In genomic region chr19:5567180-5567533, GRCm38 (mm10) we compare ENCODE assay signal across 8 mouse cellular contexts. TPM values are rescaled to one million over a fixed set of nuclear protein-coding genes. Genes with fewer than 3 reads are reported as not detected.
DNase-seq lines count a peak whose midpoint lies in the region; ATAC-seq and TF ChIP-seq lines count a peak whose summit lies in the region.

No protein-coding gene starts in this region.

- H3K4me3 ChIP-seq in heart, embryonic 15.5 days: peak overlapping the region; percentile 74
- H3K4me3 ChIP-seq in MEL (ENCODE audit: control insufficient read depth in 1 of 2, insufficient read depth in 1 of 2, low read depth in 2 of 2, low read length in 2 of 2): peak overlapping the region; percentile 82 to 95
- H3K4me3 ChIP-seq in forebrain, embryonic 16.5 days (replicated peaks; ENCODE audit: low read length): peak overlapping the region; percentile 86

- TF ChIP-seq CTCF in MEL (IDR thresholded peaks at IDR 0.05 in 2 of 3, conservative IDR thresholded peaks at IDR 0.05 in 1 of 3; ENCODE audit: control insufficient read depth in 1 of 3, insufficient read depth in 1 of 3, low read depth in 2 of 3, low read length in 3 of 3, poor library complexity in 1 of 3, severe bottlenecking in 1 of 3): no peak

- H3K27me3 ChIP-seq in heart, embryonic 15.5 days: peaks cover 50% of the 10 kb centered on the region
- H3K27me3 ChIP-seq in MEL (ENCODE audit: control insufficient read depth in 1 of 2, insufficient read depth in 2 of 2, low read length in 2 of 2): no peaks in the 10 kb centered on the region
- H3K27me3 ChIP-seq in forebrain, embryonic 16.5 days (replicated peaks; ENCODE audit: control insufficient read depth, insufficient read depth, low read length): peaks cover 21% of the 10 kb centered on the region

- intact Hi-C loops in heart, postnatal 36 days (cut with DNase I): loop anchor here (5.0 kb wide), 1 partner anchor 135 kb away; no protein-coding TSS in a partner anchor

- 3% methylated on average over 26 of the region's 26 CpGs for WGBS in heart, embryonic 15.5 days
- WGBS in forebrain, embryonic 16.5 days: under 1% methylated on average over 26 of the region's 26 CpGs

- no peak for DNase-seq in heart, postnatal 36 days
- DNase-seq in MEL (ENCODE audit: low read depth, low spot score): peak; percentile 87
- DNase-seq in B cell, adult 2 months: no peak
- DNase-seq in layer of hippocampus, adult 11-12 months (ENCODE audit: low spot score): no peak
- DNase-seq in adrenal gland, postnatal 4 days (ENCODE audit: low spot score in 2 of 2): no peak

- peak overlapping the region; percentile 92 for H3K27ac ChIP-seq in heart, embryonic 15.5 days
- H3K27ac ChIP-seq in MEL (ENCODE audit: control insufficient read depth, low read depth, low read length): peak overlapping the region; percentile 98
- peak overlapping the region; percentile 82 for H3K27ac ChIP-seq in forebrain, embryonic 16.5 days (ENCODE audit: low read length)

- peaks cover 7% of the 10 kb centered on the region; the same call in 1 of the 2 replicates for H3K36me3 ChIP-seq in heart, embryonic 15.5 days
- peaks cover 0 to 2% of the 10 kb centered on the region in 2 experiments; a peak in 3 of 4 replicates for H3K36me3 ChIP-seq in MEL (ENCODE audit: control insufficient read depth in 1 of 2, insufficient read depth in 2 of 2, low read length in 2 of 2)
- H3K36me3 ChIP-seq in forebrain, embryonic 16.5 days (ENCODE audit: control insufficient read depth, insufficient read depth): no peaks in the 10 kb centered on the region

- H3K79me2 ChIP-seq in MEL (ENCODE audit: control insufficient read depth, insufficient read depth, low read length, poor library complexity): peaks cover 13% of the 10 kb centered on the region

- TF ChIP-seq RAD21 in MEL (IDR thresholded peaks at IDR 0.05; ENCODE audit: low read depth, low read length): no peak

- ATAC-seq in heart, embryonic 15.5 days (replicated peaks; ENCODE audit: insufficient number of reproducible peaks, insufficient read depth, low FRiP score, low read depth): peak; percentile 34
- ATAC-seq in forebrain, embryonic 16.5 days: peak; percentile 23
- peak; percentile 6; the same call in 1 of the 2 replicates for ATAC-seq in megakaryocyte progenitor cell, adult 5-6 weeks (replicated peaks; ENCODE audit: poor library complexity)

- TF ChIP-seq POLR2A in MEL (IDR thresholded peaks at IDR 0.05; ENCODE audit: control insufficient read depth in 1 of 2, insufficient read depth in 1 of 2, low read depth in 1 of 2, low read length in 2 of 2, poor library complexity in 1 of 2): no peak; a peak in 1 of 4 replicates

- H3K4me1 ChIP-seq in heart, embryonic 15.5 days (replicated peaks): peaks cover 23% of the 10 kb centered on the region
- peaks cover 0 to 8% of the 10 kb centered on the region in 2 experiments; a peak in 2 of 4 replicates for H3K4me1 ChIP-seq in MEL (ENCODE audit: control insufficient read depth in 1 of 2, insufficient read depth in 2 of 2, low read length in 2 of 2)
- peaks cover 16% of the 10 kb centered on the region for H3K4me1 ChIP-seq in forebrain, embryonic 16.5 days (replicated peaks; ENCODE audit: control insufficient read depth, insufficient read depth, low read length)

- no peaks in the 10 kb centered on the region for H3K9me3 ChIP-seq in heart, embryonic 15.5 days (replicated peaks)
- no peaks in the 10 kb centered on the region for H3K9me3 ChIP-seq in MEL (replicated peaks; ENCODE audit: insufficient read depth, low read length)
- no peaks in the 10 kb centered on the region for H3K9me3 ChIP-seq in forebrain, embryonic 16.5 days (ENCODE audit: control insufficient read depth, low read length)

- TF ChIP-seq EP300 in MEL (IDR thresholded peaks at IDR 0.05; ENCODE audit: low read depth in 1 of 2, low read length in 2 of 2): no peak

- H3K9ac ChIP-seq in heart, embryonic 15.5 days: peak overlapping the region; percentile 84
- H3K9ac ChIP-seq in MEL (ENCODE audit: control insufficient read depth, low read depth, low read length, poor library complexity, severe bottlenecking): peak overlapping the region; percentile 98
- H3K9ac ChIP-seq in forebrain, embryonic 16.5 days (replicated peaks; ENCODE audit: low read depth, low read length): peak overlapping the region; percentile 78

- peak overlapping the region; percentile 91 for H3K4me2 ChIP-seq in heart, embryonic 15.5 days
- peak overlapping the region; percentile 96 for H3K4me2 ChIP-seq in forebrain, embryonic 16.5 days (ENCODE audit: low read length)

TF ChIP-seq in MEL, 35 proteins besides CTCF, POLR2A, EP300 and RAD21:
- TF ChIP-seq MAX (IDR thresholded peaks at IDR 0.05; ENCODE audit: low read length): no peak
- TF ChIP-seq ZC3H11A (IDR thresholded peaks at IDR 0.05; ENCODE audit: low read depth, low read length): no peak
- TF ChIP-seq CHD1 (IDR thresholded peaks at IDR 0.05; ENCODE audit: low read depth, low read length): no peak
- TF ChIP-seq GABPA (IDR thresholded peaks at IDR 0.05; ENCODE audit: low read depth, low read length): no peak
- TF ChIP-seq MXI1 (IDR thresholded peaks at IDR 0.05; ENCODE audit: low read depth, low read length): no peak
- no peak for TF ChIP-seq ZMIZ1 (IDR thresholded peaks at IDR 0.05; ENCODE audit: low read depth, low read length)
- TF ChIP-seq BHLHE40 (IDR thresholded peaks at IDR 0.05; ENCODE audit: borderline replicate concordance, low read depth, low read length): no peak
- TF ChIP-seq JUND (IDR thresholded peaks at IDR 0.05; ENCODE audit: low read depth, low read length): no peak
- no peak for TF ChIP-seq ELF1 (IDR thresholded peaks at IDR 0.05; ENCODE audit: low read depth, low read length)
- TF ChIP-seq SMC3 (IDR thresholded peaks at IDR 0.05; ENCODE audit: low read depth, low read length): no peak
TF ChIP-seq in MEL: peak in this region for 0.

RNA-seq across cellular contexts. Expression of gene Ap5b1, which starts 0.7 kb away (rescaled TPM):
- polyA plus RNA-seq in heart, embryonic 15.5 days (2015; fragmentation: Nextera tagmentation; extraction: Ambion mirVana): 2.0 and 4.5 TPM in 2 replicates
- total RNA-seq in heart, postnatal 36 days (2021): 1 to 10 TPM; 3.1 to 3.4 TPM
- 18.0 and 18.5 TPM in 2 replicates for total RNA-seq in MEL (2012; rRNA removed)
- 10 to 100 TPM in 1 of 2 experiments, not detected in 1; 28.1 TPM for polyA plus RNA-seq in MEL (2012; ENCODE audit: insufficient read depth in 1 of 2, insufficient read length in 2 of 2, low read depth in 1 of 2, low replicate concordance in 2 of 2, missing spikeins in 1 of 2)
- 1.9 and 2.0 TPM in 2 replicates for polyA plus RNA-seq in forebrain, embryonic 16.5 days (2015; fragmentation: Nextera tagmentation; extraction: Ambion mirVana)
- total RNA-seq in megakaryocyte progenitor cell, adult 5-6 weeks (2015): 8.9 and 10.5 TPM in 2 replicates
- 7.4 and 9.6 TPM in 2 replicates for total RNA-seq in megakaryocyte progenitor cell, adult 5-6 weeks (2017)
- 1 to 10 TPM; 6.0 to 8.9 TPM for total RNA-seq in adrenal gland, postnatal 4 days (2021)

RNA-seq across cellular contexts. Expression of gene Ovol1, which starts 6.7 kb away (rescaled TPM):
- polyA plus RNA-seq in heart, embryonic 15.5 days (2015; fragmentation: Nextera tagmentation; extraction: Ambion mirVana): 0.25 and 0.87 TPM in 2 replicates
- total RNA-seq in heart, postnatal 36 days (2021): not detected
- not detected in 2 replicates for total RNA-seq in MEL (2012; rRNA removed)
- polyA plus RNA-seq in MEL (2012; ENCODE audit: insufficient read depth in 1 of 2, insufficient read length in 2 of 2, low read depth in 1 of 2, low replicate concordance in 2 of 2, missing spikeins in 1 of 2): under 1 TPM in 1 of 2 experiments, not detected in 1; 0.06 TPM
- 0.08 and 0.09 TPM in 2 replicates for polyA plus RNA-seq in forebrain, embryonic 16.5 days (2015; fragmentation: Nextera tagmentation; extraction: Ambion mirVana)
- not detected in 2 replicates for total RNA-seq in megakaryocyte progenitor cell, adult 5-6 weeks (2015)
- total RNA-seq in megakaryocyte progenitor cell, adult 5-6 weeks (2017): not detected in 2 replicates
- 1 to 10 TPM in 1 of 2 experiments, not detected in 1; 1.6 TPM for total RNA-seq in adrenal gland, postnatal 4 days (2021)

RNA-seq across cellular contexts. Expression of gene Rnaseh2c, which starts 34.5 kb away (rescaled TPM):
- polyA plus RNA-seq in heart, embryonic 15.5 days (2015; fragmentation: Nextera tagmentation; extraction: Ambion mirVana): 89.7 and 96.1 TPM in 2 replicates
- total RNA-seq in heart, postnatal 36 days (2021): 10 to 100 TPM; 42.7 to 53.2 TPM
- total RNA-seq in MEL (2012; rRNA removed): 109 and 124 TPM in 2 replicates
- polyA plus RNA-seq in MEL (2012; ENCODE audit: insufficient read depth in 1 of 2, insufficient read length in 2 of 2, low read depth in 1 of 2, low replicate concordance in 2 of 2, missing spikeins in 1 of 2): 100 to 1,000 TPM in 1 of 2 experiments, not detected in 1; 165 TPM
- polyA plus RNA-seq in forebrain, embryonic 16.5 days (2015; fragmentation: Nextera tagmentation; extraction: Ambion mirVana): 81.0 and 86.7 TPM in 2 replicates
- 80.3 and 150 TPM in 2 replicates for total RNA-seq in megakaryocyte progenitor cell, adult 5-6 weeks (2015)
- total RNA-seq in megakaryocyte progenitor cell, adult 5-6 weeks (2017): 83.2 and 112 TPM in 2 replicates
- 100 to 1,000 TPM; 109 to 110 TPM for total RNA-seq in adrenal gland, postnatal 4 days (2021)

RNA-seq across cellular contexts. Expression of gene Kat5, which starts 42.9 kb away (rescaled TPM):
- 29.6 and 35.3 TPM in 2 replicates for polyA plus RNA-seq in heart, embryonic 15.5 days (2015; fragmentation: Nextera tagmentation; extraction: Ambion mirVana)
- 10 to 100 TPM; 30.3 to 37.0 TPM for total RNA-seq in heart, postnatal 36 days (2021)
- 51.0 and 54.5 TPM in 2 replicates for total RNA-seq in MEL (2012; rRNA removed)
- polyA plus RNA-seq in MEL (2012; ENCODE audit: insufficient read depth in 1 of 2, insufficient read length in 2 of 2, low read depth in 1 of 2, low replicate concordance in 2 of 2, missing spikeins in 1 of 2): 10 to 100 TPM in 1 of 2 experiments, not detected in 1; 67.6 TPM
- polyA plus RNA-seq in forebrain, embryonic 16.5 days (2015; fragmentation: Nextera tagmentation; extraction: Ambion mirVana): 76.8 and 78.1 TPM in 2 replicates
- 35.1 and 40.2 TPM in 2 replicates for total RNA-seq in megakaryocyte progenitor cell, adult 5-6 weeks (2015)
- 51.8 and 60.1 TPM in 2 replicates for total RNA-seq in megakaryocyte progenitor cell, adult 5-6 weeks (2017)
- total RNA-seq in adrenal gland, postnatal 4 days (2021): 10 to 100 TPM; 69.0 to 83.1 TPM

RNA-seq across cellular contexts. Expression of gene Snx32, which starts 56.8 kb away (rescaled TPM):
- 15.8 and 17.6 TPM in 2 replicates for polyA plus RNA-seq in heart, embryonic 15.5 days (2015; fragmentation: Nextera tagmentation; extraction: Ambion mirVana)
- 1 to 10 TPM; 5.1 TPM for total RNA-seq in heart, postnatal 36 days (2021)
- total RNA-seq in MEL (2012; rRNA removed): 1.3 and 1.8 TPM in 2 replicates
- 1 to 10 TPM in 1 of 2 experiments, not detected in 1; 2.6 TPM for polyA plus RNA-seq in MEL (2012; ENCODE audit: insufficient read depth in 1 of 2, insufficient read length in 2 of 2, low read depth in 1 of 2, low replicate concordance in 2 of 2, missing spikeins in 1 of 2)
- 76.1 and 87.8 TPM in 2 replicates for polyA plus RNA-seq in forebrain, embryonic 16.5 days (2015; fragmentation: Nextera tagmentation; extraction: Ambion mirVana)
- total RNA-seq in megakaryocyte progenitor cell, adult 5-6 weeks (2015): 0.73 and 2.8 TPM in 2 replicates
- 1.7 and 1.9 TPM in 2 replicates for total RNA-seq in megakaryocyte progenitor cell, adult 5-6 weeks (2017)
- total RNA-seq in adrenal gland, postnatal 4 days (2021): 10 to 100 TPM; 15.1 to 16.0 TPM
